Mouse (Mus musculus) erythroblast, adult 5-6 weeks (primary cell): Measurements from ENCODE around the gene Srcap. TPM values are rescaled to one million over a fixed set of nuclear protein-coding genes. Genes with fewer than 3 reads are reported as not detected.
A peak's percentile ranks its signal among the peaks of the same experiment; 100 is the strongest.

Experiments used
- ATAC-seq: replicated peaks from 2 replicates; pipeline ENCODE4 v1.8.0; 2016; ENCODE audit warnings: moderate number of reproducible peaks, mild to moderate bottlenecking, moderate TSS enrichment, inconsistent platforms; ENCODE audit not compliant: poor library complexity, low FRiP score, severe bottlenecking
- total RNA-seq, 2 experiments: library from RNA; stranded (forward) in 1 of 2; stranded (reverse) in 1 of 2; fragments of 150-400 nt in 1 of 2; fragments of 200-764, 138-1000 nt in 1 of 2; gene quantifications; 2 replicates each; pipeline versions ENCODE4 v1.2.3 to v1.2.4; 2015 to 2017; ENCODE audit warnings: low replicate concordance in 2 of 2

The Srcap gene
- total RNA-seq, 2 experiments from 2014 or later = 51.9 to 59.9 TPM

- ATAC-seq = no peak
These were observed 52.8 kb downstream of the Srcap start for GRCm38 (mm10) chr7:127564381-127565150.

GRCm38 (mm10) chr7:127572895-127573471, 61.2 kb downstream of the Srcap start, which contains the start of gene Phkg2:
TSS of gene Phkg2 (plus strand) at chr7:127573340.
- peak; percentile 98 for ATAC-seq

- peak; percentile 17 for ATAC-seq
These were observed 61.8 kb downstream of the Srcap start for GRCm38 (mm10) chr7:127573503-127574008.

- ATAC-seq = no peak
These were observed 62.3 kb downstream of the Srcap start for GRCm38 (mm10) chr7:127574115-127574514.

- no peak for ATAC-seq
These were observed 71.5 kb downstream of the Srcap start for GRCm38 (mm10) chr7:127583260-127583659.

- no peak for ATAC-seq
These were observed 73.2 kb downstream of the Srcap start for GRCm38 (mm10) chr7:127585031-127585430.

GRCm38 (mm10) chr7:127586149-127586548, 74.4 kb downstream of the Srcap start:
- ATAC-seq = peak; percentile 67

GRCm38 (mm10) chr7:127587196-127587595, 75.4 kb downstream of the Srcap start:
- ATAC-seq = no peak

GRCm38 (mm10) chr7:127588011-127588871, 76.5 kb downstream of the Srcap start, which contains the start of the genes Ccdc189 and Rnf40:
TSS of gene Ccdc189 (minus strand) at chr7:127588595.
TSS of gene Rnf40 (plus strand) at chr7:127588767.
- ATAC-seq = peak; percentile 85

- no peak for ATAC-seq
These were observed 77.1 kb downstream of the Srcap start for GRCm38 (mm10) chr7:127588901-127589300.

GRCm38 (mm10) chr7:127589637-127590036, 77.9 kb downstream of the Srcap start:
- no peak for ATAC-seq

GRCm38 (mm10) chr7:127591108-127591507, 79.3 kb downstream of the Srcap start:
- ATAC-seq = no peak

GRCm38 (mm10) chr7:127592575-127592974, 80.8 kb downstream of the Srcap start:
- no peak for ATAC-seq

GRCm38 (mm10) chr7:127596747-127597146, 85.0 kb downstream of the Srcap start:
- ATAC-seq = no peak

GRCm38 (mm10) chr7:127600612-127601011, 88.8 kb downstream of the Srcap start:
- ATAC-seq = no peak

GRCm38 (mm10) chr7:127601735-127602134, 90.0 kb downstream of the Srcap start:
- peak; percentile 52 for ATAC-seq

GRCm38 (mm10) chr7:127602903-127603302, 91.1 kb downstream of the Srcap start:
- no peak for ATAC-seq

GRCm38 (mm10) chr7:127604256-127604655, 92.5 kb downstream of the Srcap start:
- ATAC-seq = no peak

GRCm38 (mm10) chr7:127607150-127607549, 95.4 kb downstream of the Srcap start:
- ATAC-seq = no peak
